Mouse (Mus musculus): ENCODE measurements at regions not wholly inside any gene's neighbourhood (a gene's known extent, or its start where the extent isn't known, plus 50 kb on each side); places are given as distances from the start of the nearest gene placed in this dataset.

DNA sequence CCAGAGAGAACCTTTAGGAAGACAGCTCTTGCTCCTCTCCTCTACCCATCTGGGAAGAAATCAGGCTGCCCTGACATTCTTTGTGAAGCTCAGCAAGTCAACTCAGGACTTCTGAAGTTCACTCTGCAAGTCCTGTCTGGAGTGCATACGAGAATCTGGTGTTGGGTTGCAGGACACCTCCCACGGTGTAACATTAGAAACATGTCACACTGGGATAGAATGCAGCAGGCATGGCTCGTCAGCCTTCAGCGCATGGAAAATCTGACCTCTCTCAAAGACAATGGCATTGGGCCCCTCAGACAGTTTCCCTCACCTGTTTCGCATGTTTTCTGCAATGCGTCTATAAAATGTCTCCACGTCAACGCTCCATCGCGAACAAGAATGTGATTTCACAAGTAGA is 251.5 kb downstream of the Fgf9 start:
- TF ChIP-seq CTCF (IDR thresholded peaks at IDR 0.05; ENCODE audit: borderline replicate concordance, insufficient read depth, low read depth, low read length) (no peak), POLR2A (IDR thresholded peaks at IDR 0.05; ENCODE audit: borderline replicate concordance, insufficient read depth, low read length) (no peak)
